Mouse (Mus musculus) lung, postnatal 0 days (tissue): ENCODE measurements around the gene Gtpbp4.

ENCODE experiments used
- CTCF ChIP-seq: IDR thresholded peaks from 2 replicates; pipeline ENCODE4 v1.5.1; 2016; ENCODE audit warnings: antibody characterized with exemption, mild to moderate bottlenecking
- EP300 ChIP-seq: IDR thresholded peaks from 2 replicates; pipeline ENCODE4 v1.6.1; 2016; ENCODE audit warnings: antibody characterized with exemption, mild to moderate bottlenecking, control low read depth

DNA sequence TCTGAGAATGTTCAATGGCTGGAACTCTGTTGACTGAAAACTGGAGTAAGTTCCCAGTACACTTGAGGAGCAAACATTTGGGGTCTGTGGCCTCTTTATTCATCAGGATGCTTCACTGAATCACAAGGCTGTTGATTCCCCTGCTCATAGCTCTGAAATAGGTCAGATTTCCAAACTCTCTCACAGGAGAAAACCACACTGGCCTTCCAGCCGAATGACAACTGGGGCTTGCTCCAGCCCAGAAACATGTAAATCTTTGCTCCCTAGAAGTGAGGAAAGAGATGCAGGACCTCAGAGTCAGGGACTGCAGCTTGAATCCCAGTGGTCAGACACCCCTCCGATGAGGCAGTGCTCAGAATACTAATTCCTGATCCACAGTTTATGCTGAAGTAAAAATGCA is 7.4 kb upstream of the Gtpbp4 start:
- TF ChIP-seq CTCF (no peak), EP300 (no peak)
